Mouse (Mus musculus) MEL (cell line): Measurements from ENCODE around the gene Mrrf.

Experiments
- CTCF ChIP-seq, 3 experiments: IDR thresholded peaks in 2 of 3; conservative IDR thresholded peaks in 1 of 3; 2 replicates each; pipeline ENCODE4 v1.5.1; 2011 to 2012; ENCODE audit warnings: low read length in 3 of 3, low read depth in 2 of 3, mild to moderate bottlenecking in 2 of 3, improper control_type of control experiment in 1 of 3, inconsistent platforms in 1 of 3, mixed read lengths in 1 of 3, moderate library complexity in 1 of 3; ENCODE audit not compliant: control insufficient read depth in 1 of 3, insufficient read depth in 1 of 3, poor library complexity in 1 of 3, severe bottlenecking in 1 of 3
- HCFC1 ChIP-seq: IDR thresholded peaks from 2 replicates; pipeline ENCODE4 v1.6.1; 2012; ENCODE audit warnings: low read depth, mild to moderate bottlenecking, inconsistent platforms, low read length, improper control_type of control experiment, moderate library complexity
- NELFE ChIP-seq: IDR thresholded peaks from 2 replicates; pipeline ENCODE4 v1.6.1; 2011; ENCODE audit warnings: low read depth, low read length, improper control_type of control experiment
- SMC3 ChIP-seq: IDR thresholded peaks from 2 replicates; pipeline ENCODE4 v1.6.1; 2011; ENCODE audit warnings: low read depth, low read length, improper control_type of control experiment
- TCF12 ChIP-seq: IDR thresholded peaks from 2 replicates; pipeline ENCODE4 v1.6.1; 2014; ENCODE audit warnings: low read depth, mild to moderate bottlenecking, inconsistent platforms, low read length, improper control_type of control experiment, moderate library complexity
- ZMIZ1 ChIP-seq: IDR thresholded peaks from 2 replicates; pipeline ENCODE4 v1.6.1; 2012; ENCODE audit warnings: low read depth, mild to moderate bottlenecking, inconsistent platforms, low read length, improper control_type of control experiment, moderate library complexity

DNA sequence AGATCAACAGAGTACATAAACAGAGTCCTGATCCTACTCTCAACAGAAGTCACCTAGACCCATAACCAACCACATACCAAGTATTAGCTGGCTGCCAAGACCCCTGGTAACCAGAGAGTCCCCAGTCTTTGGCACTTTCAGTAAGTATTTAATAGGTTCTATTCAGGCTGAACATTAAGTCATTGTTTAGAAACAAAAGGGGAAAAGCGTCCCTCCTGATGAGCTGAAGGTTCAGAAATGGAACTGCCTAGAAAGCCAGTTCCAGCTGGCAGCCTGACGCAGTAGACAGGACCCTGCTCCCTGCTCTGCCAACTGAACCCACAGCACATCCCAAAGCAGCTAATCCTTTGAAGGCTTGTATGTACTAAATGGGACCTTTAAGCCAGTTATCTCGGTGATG, 47.0 kb upstream of the Mrrf start:
- TF ChIP-seq TCF12 (no peak), ZMIZ1 (no peak), CTCF (IDR thresholded peaks at IDR 0.05 in 2 of 3, conservative IDR thresholded peaks at IDR 0.05 in 1 of 3; ENCODE audit: control insufficient read depth in 1 of 3, insufficient read depth in 1 of 3, low read depth in 2 of 3, low read length in 3 of 3, poor library complexity in 1 of 3, severe bottlenecking in 1 of 3) (no peak), HCFC1 (no peak), NELFE (no peak), SMC3 (no peak)
